Mouse (Mus musculus) intestine, postnatal 0 days (tissue): ENCODE measurements around the gene Ntrk2. TPM values are rescaled to one million over a fixed set of nuclear protein-coding genes. Genes with fewer than 3 reads are reported as not detected.

ENCODE experiments used
- ATAC-seq: fragments of 200-750 bp; cut with Nextera tagmentation; 2 replicates; pipeline ENCODE4 v1.8.0; 2017; ENCODE audit warnings: mild to moderate bottlenecking, moderate TSS enrichment, moderate library complexity
- H3K27ac ChIP-seq: fragments of 300-500 bp; sonication (generic); 2 replicates; pipeline ENCODE4 v1.5.1; 2014; ENCODE audit warnings: mild to moderate bottlenecking, low read depth, low read length, moderate library complexity
- H3K27me3 ChIP-seq: fragments of 300-500 bp; sonication (generic); replicated peaks from 2 replicates; pipeline ENCODE4 v1.6.1; 2014; ENCODE audit warnings: low read length, mixed read lengths; ENCODE audit not compliant: control insufficient read depth, insufficient read depth
- H3K36me3 ChIP-seq: fragments of 300-500 bp; sonication (generic); 2 replicates; pipeline ENCODE4 v1.6.1; 2014; ENCODE audit warnings: mild to moderate bottlenecking, moderate library complexity; ENCODE audit not compliant: control insufficient read depth, insufficient read depth
- H3K4me1 ChIP-seq: fragments of 300-500 bp; sonication (generic); replicated peaks from 2 replicates; pipeline ENCODE4 v1.6.1; 2014; ENCODE audit warnings: antibody characterized with exemption, low read length, mixed read lengths; ENCODE audit not compliant: control insufficient read depth, insufficient read depth
- H3K4me2 ChIP-seq: fragments of 300-500 bp; sonication (generic); replicated peaks from 2 replicates; pipeline ENCODE4 v1.6.1; 2014; ENCODE audit warnings: low read depth, mild to moderate bottlenecking, moderate library complexity
- H3K4me3 ChIP-seq: fragments of 300-500 bp; sonication (generic); 2 replicates; pipeline ENCODE4 v1.5.1; 2014; ENCODE audit warnings: low read depth, low read length
- H3K9ac ChIP-seq: fragments of 300-500 bp; sonication (generic); 2 replicates; pipeline ENCODE4 v1.6.1; 2014; ENCODE audit warnings: mild to moderate bottlenecking, low read depth, low read length
- H3K9me3 ChIP-seq: fragments of 300-500 bp; sonication (generic); 2 replicates; pipeline ENCODE4 v1.6.1; 2016; ENCODE audit warnings: mixed run types; ENCODE audit not compliant: control insufficient read depth
- CTCF ChIP-seq: sonication (generic); IDR thresholded peaks from 2 replicates; pipeline ENCODE4 v1.5.1; 2016; ENCODE audit warnings: low read depth, mild to moderate bottlenecking, control low read depth, antibody characterized with exemption, moderate library complexity
- WGBS: fragments of 180-500 bp; shearing (Covaris S2); extraction: QIAGEN DNeasy Blood & Tissue Kit; methylation state at CpG from one replicate; pipeline ENCODE4 v1.1.7; 2014; 5-methylcytosine and 5-hydroxymethylcytosine counted together
- polyA plus RNA-seq: library from polyadenylated mRNA; unstranded; fragments of >200 nt; fragmentation: Nextera tagmentation; extraction: Ambion mirVana; gene quantifications from 2 replicates; pipeline ENCODE4 v1.2.1, GENCODE M21; 2015

Ntrk2 gene
- polyA plus RNA-seq, 1 experiment from 2014 or later, result 1.6 TPM

DNA sequence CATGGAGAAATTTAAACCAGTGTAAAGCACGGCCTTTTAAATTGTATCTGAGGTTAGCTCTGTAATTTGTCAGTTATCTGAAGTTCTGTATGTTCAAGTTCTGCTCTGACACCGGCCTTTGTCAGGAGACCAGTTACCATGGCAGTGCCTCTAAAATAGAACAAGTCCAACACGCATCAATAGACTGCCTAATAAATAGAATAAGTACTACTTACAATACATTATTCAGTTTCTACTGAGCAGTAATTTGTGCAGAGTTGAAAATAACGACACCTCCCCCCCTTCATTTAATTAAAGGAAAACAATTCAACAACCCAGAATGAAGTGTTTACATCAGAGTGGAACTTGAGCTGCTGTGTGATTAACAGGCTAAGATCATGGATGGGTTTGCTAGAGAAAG is 341.6 kb downstream of the Ntrk2 start:
- no peak overlapping the region for H3K27ac ChIP-seq
- TF ChIP-seq CTCF, result no peak
- H3K9me3 ChIP-seq, result no peaks in the 10 kb centered on the region
- ATAC-seq, result no peak
- H3K4me2 ChIP-seq, result no peak overlapping the region
- H3K27me3 ChIP-seq, result no peaks in the 10 kb centered on the region
- H3K4me3 ChIP-seq, result no peak overlapping the region
- no peaks in the 10 kb centered on the region for H3K36me3 ChIP-seq
- H3K9ac ChIP-seq, result no peak overlapping the region
- no peaks in the 10 kb centered on the region for H3K4me1 ChIP-seq
- 83% methylated on average over 4 of the region's 4 CpGs for WGBS

DNA sequence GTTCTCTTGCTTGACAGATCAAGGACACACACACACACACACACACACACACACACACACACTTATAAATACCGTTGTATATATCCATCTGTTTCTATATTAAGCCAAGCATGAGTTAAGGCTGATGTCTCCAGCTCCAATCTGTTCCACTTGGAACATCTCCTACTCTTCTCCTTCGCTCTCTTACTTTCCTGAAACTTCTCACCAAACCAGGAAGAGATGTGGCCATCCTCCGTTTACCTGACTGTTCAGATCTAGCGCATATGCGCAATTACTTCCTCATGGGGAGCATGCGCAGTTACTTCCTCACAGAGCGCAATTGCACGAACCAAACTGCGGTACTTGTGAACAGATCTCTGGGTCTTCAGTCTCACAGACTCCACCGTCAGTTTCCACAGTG is 342.4 kb downstream of the Ntrk2 start:
- WGBS, result 84% methylated on average over 10 of the region's 10 CpGs
- no peaks in the 10 kb centered on the region for H3K9me3 ChIP-seq
- no peak overlapping the region for H3K27ac ChIP-seq
- no peak overlapping the region for H3K4me3 ChIP-seq
- H3K4me1 ChIP-seq, result no peaks in the 10 kb centered on the region
- H3K36me3 ChIP-seq, result no peaks in the 10 kb centered on the region
- no peaks in the 10 kb centered on the region for H3K27me3 ChIP-seq
- no peak overlapping the region for H3K4me2 ChIP-seq
- no peak for TF ChIP-seq CTCF
- H3K9ac ChIP-seq, result no peak overlapping the region
- no peak for ATAC-seq

DNA sequence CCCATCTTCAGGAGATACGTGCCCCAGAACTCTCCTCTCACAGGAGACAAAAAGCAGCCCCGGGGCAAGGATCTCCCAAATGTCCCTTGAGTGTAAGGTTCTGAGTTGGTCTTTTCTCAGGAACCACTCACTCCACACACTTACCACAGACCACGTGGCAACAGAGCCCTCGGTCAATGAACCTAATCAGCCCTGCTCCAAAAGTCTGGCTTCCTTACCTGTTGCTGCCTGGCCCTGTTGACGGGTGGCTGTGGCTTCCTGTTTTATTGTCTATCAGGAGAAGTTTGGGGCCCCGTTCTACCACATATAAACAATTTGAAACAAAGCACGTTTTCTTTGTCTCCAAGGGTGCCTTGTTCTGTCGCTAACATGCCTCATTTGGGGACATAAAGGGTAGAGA is 357.6 kb downstream of the Ntrk2 start:
- no peak overlapping the region for H3K9ac ChIP-seq
- no peaks in the 10 kb centered on the region for H3K36me3 ChIP-seq
- no peak for TF ChIP-seq CTCF
- no peaks in the 10 kb centered on the region for H3K27me3 ChIP-seq
- ATAC-seq, result no peak
- no peaks in the 10 kb centered on the region for H3K9me3 ChIP-seq
- no peak overlapping the region for H3K27ac ChIP-seq
- no peaks in the 10 kb centered on the region for H3K4me1 ChIP-seq
- 76% methylated on average over 8 of the region's 8 CpGs for WGBS
- H3K4me2 ChIP-seq, result no peak overlapping the region
- no peak overlapping the region for H3K4me3 ChIP-seq

DNA sequence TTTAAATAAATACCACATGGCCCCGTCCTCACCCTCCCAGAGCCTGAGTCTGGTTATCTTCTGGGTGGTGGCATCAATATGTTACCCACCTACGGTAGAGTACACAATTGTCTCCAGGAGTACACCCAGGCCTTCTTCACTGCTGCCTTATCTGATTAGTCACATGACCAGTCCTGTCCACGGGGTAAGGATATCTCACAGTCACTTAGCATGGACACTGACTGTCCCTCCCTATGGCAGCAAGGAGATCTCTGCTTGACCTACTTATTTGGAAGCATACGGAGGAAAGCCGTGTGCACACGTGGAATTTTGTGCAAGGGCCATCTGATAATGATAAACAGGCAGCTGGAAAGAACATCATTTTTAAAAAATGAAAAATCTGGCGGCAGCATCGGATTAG is 367.5 kb downstream of the Ntrk2 start:
- Histone ChIP-seq H3K27ac (no peak overlapping the region), H3K36me3 (no peaks in the 10 kb centered on the region), H3K27me3 (no peaks in the 10 kb centered on the region), H3K4me3 (no peak overlapping the region), H3K4me2 (no peak overlapping the region), H3K4me1 (no peaks in the 10 kb centered on the region), H3K9ac (no peak overlapping the region), H3K9me3 (no peaks in the 10 kb centered on the region)
- no peak for ATAC-seq
- WGBS, result 59% methylated on average over 8 of the region's 8 CpGs
- TF ChIP-seq CTCF, result no peak

DNA sequence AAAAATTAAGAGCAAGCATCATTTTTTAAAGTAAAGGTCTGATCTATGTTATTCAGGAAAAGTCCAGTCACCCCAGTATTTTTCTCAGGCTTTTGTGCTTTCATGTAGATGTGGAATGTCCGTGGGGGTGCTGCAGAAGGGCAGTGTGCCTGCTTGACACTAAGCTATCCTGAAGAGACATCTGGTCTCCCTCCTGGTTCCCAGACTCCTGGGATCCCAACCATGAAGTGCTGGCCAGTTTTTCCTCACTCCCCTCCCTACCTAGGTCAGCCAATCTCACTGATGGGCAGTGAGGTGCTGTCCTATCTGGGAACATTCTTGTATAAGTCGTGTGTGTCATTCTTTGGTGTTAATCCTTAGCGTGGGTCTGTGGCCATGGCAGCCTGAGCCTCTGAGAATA is 369.7 kb downstream of the Ntrk2 start:
- H3K36me3 ChIP-seq, result no peaks in the 10 kb centered on the region
- no peak for TF ChIP-seq CTCF
- no peaks in the 10 kb centered on the region for H3K9me3 ChIP-seq
- WGBS, result 75% methylated on average over 3 of the region's 3 CpGs
- H3K4me1 ChIP-seq, result no peaks in the 10 kb centered on the region
- no peak overlapping the region for H3K27ac ChIP-seq
- ATAC-seq, result no peak
- H3K9ac ChIP-seq, result no peak overlapping the region
- H3K27me3 ChIP-seq, result no peaks in the 10 kb centered on the region
- H3K4me2 ChIP-seq, result no peak overlapping the region
- H3K4me3 ChIP-seq, result no peak overlapping the region

DNA sequence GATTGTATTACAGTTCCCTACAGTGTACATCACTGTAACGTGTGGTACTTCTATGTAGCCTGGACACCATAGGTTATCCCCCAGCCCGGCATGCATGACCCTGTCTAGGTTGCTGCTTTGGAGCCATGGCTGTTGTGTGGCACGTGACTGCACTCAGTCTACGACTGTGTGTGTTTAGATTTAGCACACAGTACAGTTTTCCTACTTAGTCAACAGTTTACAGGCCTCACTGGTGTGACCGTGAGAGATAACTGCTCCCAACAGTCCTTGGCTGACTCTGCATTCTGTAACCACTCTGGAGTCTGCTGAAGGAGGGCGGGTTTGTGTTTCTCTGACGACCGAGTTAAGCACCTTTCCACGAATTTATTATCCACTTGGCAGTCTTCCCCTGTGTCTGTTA is 370.1 kb downstream of the Ntrk2 start:
- ATAC-seq, result no peak
- Histone ChIP-seq H3K27ac (no peak overlapping the region), H3K36me3 (no peaks in the 10 kb centered on the region), H3K4me2 (no peak overlapping the region), H3K9ac (no peak overlapping the region), H3K9me3 (no peaks in the 10 kb centered on the region), H3K4me3 (no peak overlapping the region), H3K27me3 (no peaks in the 10 kb centered on the region), H3K4me1 (no peaks in the 10 kb centered on the region)
- whole genome bisulfite sequencing, result 71% methylated on average over 9 of the region's 9 CpGs
- no peak for TF ChIP-seq CTCF

DNA sequence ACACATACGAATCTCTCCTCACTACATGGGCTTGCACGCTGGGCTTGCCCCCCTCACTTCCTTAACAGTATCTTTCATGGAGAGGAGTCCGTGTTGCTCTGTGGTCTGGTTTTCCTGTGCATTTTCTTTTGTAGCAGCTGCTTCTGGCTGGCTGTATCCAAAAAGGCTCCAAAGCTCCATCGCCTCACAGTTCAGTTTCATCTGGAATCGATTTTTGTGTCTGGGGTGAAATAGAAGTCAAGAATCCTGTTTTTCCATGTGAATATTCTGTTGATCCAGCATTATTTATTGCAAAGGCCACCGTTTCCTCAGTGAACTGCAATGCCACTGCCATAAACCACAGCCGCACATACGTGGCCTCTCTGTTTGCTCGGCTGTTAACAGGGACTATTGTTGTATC is 370.6 kb downstream of the Ntrk2 start:
- Histone ChIP-seq H3K4me3 (no peak overlapping the region), H3K27ac (no peak overlapping the region), H3K9me3 (no peaks in the 10 kb centered on the region), H3K36me3 (no peaks in the 10 kb centered on the region), H3K27me3 (no peaks in the 10 kb centered on the region), H3K4me1 (no peaks in the 10 kb centered on the region), H3K4me2 (no peak overlapping the region), H3K9ac (no peak overlapping the region)
- no peak for TF ChIP-seq CTCF
- no peak for ATAC-seq
- 65% methylated on average over 9 of the region's 9 CpGs for WGBS
